Mouse (Mus musculus): ENCODE data around the gene Gm3298. TPM values are rescaled to one million over a fixed set of nuclear protein-coding genes. Genes with fewer than 3 reads are reported as not detected.

Gene Gm3298
- polyA plus RNA-seq (2012; rRNA removed): not detected in 2 replicates

GRCm38 (mm10) chr14:5015591-5015990 is at the start of gene Gm3298:
Gm3298 (plus strand) TSS chr14:5015891.

GRCm38 (mm10) chr14:4983635-4984034 is 32.1 kb upstream of the Gm3298 start, which contains the start of gene Gm8297:
Gm8297 (plus strand) TSS chr14:4983935.

GRCm38 (mm10) chr14:5050329-5050728 is 34.6 kb downstream of the Gm3298 start, which contains the start of gene 4930555G01Rik:
4930555G01Rik (plus strand) TSS chr14:5050629.

Other genes with a start within 250 kb of the Gm3298 start
- gene Gm9602, start 239.6 kb upstream of the Gm3298 start, polyA plus RNA-seq (2012; rRNA removed): not detected in 2 replicates
- not detected in 2 replicates for gene Gm3269, start 177.8 kb upstream of the Gm3298 start, polyA plus RNA-seq (2012; rRNA removed)
- gene Gm3264, start 160.3 kb upstream of the Gm3298 start, polyA plus RNA-seq (2012; rRNA removed): not detected in 2 replicates
- gene Gm3278, start 123.5 kb upstream of the Gm3298 start, polyA plus RNA-seq (2012; rRNA removed): not detected in 2 replicates
- gene Gm8297, start 32.0 kb upstream of the Gm3298 start, polyA plus RNA-seq (2012; rRNA removed): not detected in 2 replicates
- not detected in 2 replicates for gene 4930555G01Rik, start 34.7 kb downstream of the Gm3298 start, polyA plus RNA-seq (2012; rRNA removed)
- not detected in 2 replicates for gene Gm8281, start 55.1 kb downstream of the Gm3298 start, polyA plus RNA-seq (2012; rRNA removed)
- gene Gm8279, start 115.6 kb downstream of the Gm3298 start, polyA plus RNA-seq (2012; rRNA removed): not detected in 2 replicates
- not detected in 2 replicates for gene Gm3317, start 148.6 kb downstream of the Gm3298 start, polyA plus RNA-seq (2012; rRNA removed)
- not detected in 2 replicates for gene Gm8271, start 169.9 kb downstream of the Gm3298 start, polyA plus RNA-seq (2012; rRNA removed)
- not detected in 2 replicates for gene Gm3526, start 244.7 kb downstream of the Gm3298 start, polyA plus RNA-seq (2012; rRNA removed)